Mouse (Mus musculus) thymus, adult 2 months (tissue): ENCODE measurements around the gene Dnm3. TPM values are rescaled to one million over a fixed set of nuclear protein-coding genes. Genes with fewer than 3 reads are reported as not detected.

Experiments
- DNase-seq: peaks from one replicate; pipeline ENCODE4 v3.0.0; 2021
- H3K27ac ChIP-seq: fragments of 200-500 bp; 2 replicates; pipeline ENCODE4 v1.5.1; 2012; ENCODE audit warnings: low read length, control low read depth; ENCODE audit not compliant: control insufficient read depth, insufficient read depth
- H3K27me3 ChIP-seq: fragments of 200-500 bp; 2 replicates; pipeline ENCODE4 v1.6.1; 2012; ENCODE audit warnings: mild to moderate bottlenecking, low read length, moderate library complexity, mixed read lengths; ENCODE audit not compliant: control insufficient read depth, insufficient read depth
- H3K36me3 ChIP-seq: fragments of 200-500 bp; 2 replicates; pipeline ENCODE4 v1.6.1; 2012; ENCODE audit warnings: mild to moderate bottlenecking, low read length, moderate library complexity; ENCODE audit not compliant: control insufficient read depth, insufficient read depth
- H3K4me1 ChIP-seq: fragments of 200-500 bp; replicated peaks from 2 replicates; pipeline ENCODE4 v1.6.1; 2012; ENCODE audit warnings: low read length; ENCODE audit not compliant: control insufficient read depth, insufficient read depth
- H3K4me3 ChIP-seq: fragments of 200-500 bp; 2 replicates; pipeline ENCODE4 v1.5.1; 2012; ENCODE audit warnings: mild to moderate bottlenecking, low read length, control low read depth, moderate library complexity; ENCODE audit not compliant: control insufficient read depth, insufficient read depth
- CTCF ChIP-seq: fragments of 200-500 bp; IDR thresholded peaks from 2 replicates; pipeline ENCODE4 v1.5.1; 2012; ENCODE audit warnings: mild to moderate bottlenecking, control low read depth, low read length, moderate library complexity, borderline replicate concordance; ENCODE audit not compliant: control insufficient read depth, poor library complexity, insufficient read depth; ENCODE audit errors: extremely low read depth
- POLR2A ChIP-seq: fragments of 200-500 bp; IDR thresholded peaks from 2 replicates; pipeline ENCODE4 v1.6.1; 2012; ENCODE audit warnings: mild to moderate bottlenecking, low read length, control low read depth, moderate library complexity; ENCODE audit not compliant: control insufficient read depth, poor library complexity, insufficient read depth; ENCODE audit errors: extremely low read depth
- WGBS: fragments of 180-500 bp; shearing (Covaris S2); methylation state at CpG from one replicate; pipeline ENCODE4 v1.1.7; 2018; 5-methylcytosine and 5-hydroxymethylcytosine counted together
- polyA plus RNA-seq: library from polyadenylated mRNA; depleted of rRNA; stranded (reverse); fragments of >200 nt; gene quantifications from 2 replicates; pipeline ENCODE4 v1.2.3, GENCODE M21; 2012

The Dnm3 gene
- polyA plus RNA-seq, 1 experiment: 1.1 TPM

DNA sequence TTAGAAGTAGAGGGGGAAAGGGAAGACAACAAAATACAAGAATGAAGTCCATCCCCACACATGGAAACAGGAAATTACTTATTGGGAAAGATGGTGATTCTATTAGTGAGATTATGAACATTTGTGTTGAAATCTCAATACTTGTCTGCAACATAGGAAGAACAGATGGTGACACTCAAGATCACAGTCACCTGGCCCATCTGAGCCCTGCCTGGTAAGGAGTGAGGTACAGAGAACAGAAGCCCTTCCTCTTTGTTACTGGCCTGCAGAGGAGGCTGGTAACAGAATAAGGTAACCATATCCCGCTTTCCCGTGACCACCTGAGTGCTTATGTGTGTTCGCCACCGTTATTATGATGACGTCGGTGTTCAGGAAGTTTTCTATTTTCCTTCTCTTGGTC is 21.0 kb downstream of the Dnm3 start:
- Histone ChIP-seq H3K27me3 (no peaks in the 10 kb centered on the region), H3K4me3 (no peak overlapping the region), H3K36me3 (no peaks in the 10 kb centered on the region), H3K27ac (no peak overlapping the region), H3K4me1 (no peaks in the 10 kb centered on the region)
- DNase-seq: no peak
- no peak for TF ChIP-seq POLR2A
- no peak for TF ChIP-seq CTCF
- 93% methylated on average over 6 of the region's 6 CpGs for WGBS

DNA sequence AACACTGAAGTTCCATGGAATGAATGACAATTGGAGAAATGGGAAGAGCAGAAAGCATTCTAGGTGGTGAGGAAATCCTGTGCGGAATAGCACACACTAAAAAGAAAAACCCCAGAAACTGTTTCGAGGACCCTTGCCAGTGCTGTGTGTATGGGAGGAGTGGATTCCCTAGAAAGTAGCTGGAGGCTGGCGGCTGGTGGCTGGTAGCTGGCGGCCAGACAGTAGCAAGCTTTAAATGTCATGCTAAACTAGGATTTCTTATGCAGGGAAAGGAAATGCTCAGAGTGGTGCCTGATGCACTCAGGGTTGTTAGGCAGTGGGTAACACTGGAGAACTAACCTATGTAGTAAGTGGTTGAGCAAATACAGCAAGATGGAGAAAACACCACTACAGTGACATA is 21.4 kb downstream of the Dnm3 start:
- no peak overlapping the region for H3K4me3 ChIP-seq
- TF ChIP-seq POLR2A (no peak), CTCF (no peak)
- H3K36me3 ChIP-seq: no peaks in the 10 kb centered on the region
- H3K4me1 ChIP-seq: no peaks in the 10 kb centered on the region
- no peak for DNase-seq
- H3K27me3 ChIP-seq: no peaks in the 10 kb centered on the region
- H3K27ac ChIP-seq: no peak overlapping the region
- WGBS: 95% methylated on average over 4 of the region's 4 CpGs

GRCm38 (mm10) chr1:162453578-162453977 is 24.3 kb downstream of the Dnm3 start:
- no peak overlapping the region for H3K4me3 ChIP-seq
- no peaks in the 10 kb centered on the region for H3K36me3 ChIP-seq

GRCm38 (mm10) chr1:162453030-162453429 is 24.8 kb downstream of the Dnm3 start:
- H3K4me1 ChIP-seq: no peaks in the 10 kb centered on the region
- TF ChIP-seq POLR2A (no peak), CTCF (no peak)
- H3K27ac ChIP-seq: no peak overlapping the region
- no peaks in the 10 kb centered on the region for H3K36me3 ChIP-seq
- no peak overlapping the region for H3K4me3 ChIP-seq
- WGBS: 93% methylated on average over 6 of the region's 6 CpGs
- no peak for DNase-seq
- no peaks in the 10 kb centered on the region for H3K27me3 ChIP-seq

More at GRCm38 (mm10) chr1:162453578-162453977, 24.3 kb downstream of the Dnm3 start:
- Histone ChIP-seq H3K27ac (no peak overlapping the region), H3K27me3 (no peaks in the 10 kb centered on the region), H3K4me1 (no peaks in the 10 kb centered on the region)
- TF ChIP-seq POLR2A: no peak
- no peak for TF ChIP-seq CTCF
- WGBS: 66% methylated on average over 8 of the region's 8 CpGs
- DNase-seq: no peak

- Histone ChIP-seq H3K27me3 (no peaks in the 10 kb centered on the region), H3K36me3 (no peaks in the 10 kb centered on the region), H3K4me1 (no peaks in the 10 kb centered on the region), H3K27ac (no peak overlapping the region), H3K4me3 (no peak overlapping the region)
- no peak for DNase-seq
- 87% methylated on average over 3 of the region's 3 CpGs for WGBS
- no peak for TF ChIP-seq POLR2A
- TF ChIP-seq CTCF: no peak
Observed at GRCm38 (mm10) chr1:162449161-162449909, 28.5 kb downstream of the Dnm3 start.

GRCm38 (mm10) chr1:162444805-162445204 is 33.0 kb downstream of the Dnm3 start:
- DNase-seq: no peak
- TF ChIP-seq CTCF (no peak), POLR2A (no peak)
- H3K4me1 ChIP-seq: no peaks in the 10 kb centered on the region
- H3K27me3 ChIP-seq: no peaks in the 10 kb centered on the region
- 65% methylated on average over 8 of the region's 8 CpGs for WGBS
- no peaks in the 10 kb centered on the region for H3K36me3 ChIP-seq
- no peak overlapping the region for H3K27ac ChIP-seq
- no peak overlapping the region for H3K4me3 ChIP-seq
